Comparison of ENCODE assay signal across 8 mouse cellular contexts in the genomic region with DNA sequence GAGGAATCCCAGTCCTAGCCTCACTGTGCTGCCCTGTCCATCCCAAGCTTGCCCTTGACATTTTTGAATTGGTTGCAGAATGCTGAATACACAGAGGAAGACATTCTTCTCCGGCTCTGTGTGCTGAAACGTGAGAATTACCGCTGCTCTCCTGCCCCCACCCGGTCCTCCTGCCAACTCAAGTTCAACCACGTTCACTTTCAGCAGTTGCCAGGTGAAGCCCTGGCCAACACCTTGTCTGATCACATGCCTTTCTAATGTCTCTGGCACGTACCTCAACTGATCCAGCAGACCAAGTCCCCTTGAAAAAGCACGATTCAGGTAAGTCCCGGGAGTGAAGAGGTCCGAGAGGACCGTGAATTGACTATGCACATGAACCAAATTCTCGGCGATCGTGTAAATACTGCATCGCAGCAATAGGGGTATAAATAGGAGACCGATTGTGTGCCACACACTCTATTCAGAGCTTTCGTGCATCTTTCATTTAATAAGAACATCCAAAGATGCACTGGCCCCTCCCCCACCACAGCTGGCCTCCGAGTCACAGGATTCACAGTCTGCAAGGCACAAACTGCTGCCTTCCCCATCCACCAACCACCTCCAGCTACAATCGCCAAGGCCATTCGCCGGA. TPM values are rescaled to one million over a fixed set of nuclear protein-coding genes. Genes with fewer than 3 reads are reported as not detected.
DNase-seq lines count a peak whose midpoint lies in the region; ATAC-seq and TF ChIP-seq lines count a peak whose summit lies in the region.

No protein-coding gene starts in this region.

- ATAC-seq in midbrain, postnatal 0 days (ENCODE audit: low FRiP score): no peak

- H3K4me3 ChIP-seq in cortical plate, adult 2 months (ENCODE audit: insufficient read depth, low read length): peak overlapping the region; percentile 100
- peak overlapping the region; percentile 97 for H3K4me3 ChIP-seq in midbrain, postnatal 0 days (ENCODE audit: low read depth, low read length)

- H3K4me2 ChIP-seq in midbrain, postnatal 0 days (ENCODE audit: low read depth, low read length, poor library complexity, severe bottlenecking): peak overlapping the region; percentile 85

- H3K4me1 ChIP-seq in cortical plate, adult 2 months (ENCODE audit: control insufficient read depth, insufficient read depth, low read length): peaks cover 18% of the 10 kb centered on the region
- peaks cover 5% of the 10 kb centered on the region; the same call in 1 of the 2 replicates for H3K4me1 ChIP-seq in midbrain, postnatal 0 days (ENCODE audit: insufficient read depth, low read length)

- H3K36me3 ChIP-seq in midbrain, postnatal 0 days (ENCODE audit: insufficient read depth, low read length): no peaks in the 10 kb centered on the region

- TF ChIP-seq CTCF in cortical plate, adult 2 months (IDR thresholded peaks at IDR 0.05; ENCODE audit: extremely low read depth, insufficient read depth, low read length): no peak
- no peak for TF ChIP-seq CTCF in midbrain, postnatal 0 days (IDR thresholded peaks at IDR 0.05)

- 0 out of 2 replicates have a peak overlapping the region, but pooled peaks have one; percentile 5 for H3K9ac ChIP-seq in midbrain, postnatal 0 days (replicated peaks; ENCODE audit: low read length, poor library complexity, severe bottlenecking)

- intact Hi-C loops in gastrocnemius, postnatal 14 days (cut with DNase I; ENCODE audit: low total_unique reads): no loop called here

- peak; percentile 55 to 60 for DNase-seq in frontal cortex, postnatal 14 days (ENCODE audit: low spot score in 2 of 2)
- DNase-seq in frontal cortex, postnatal 25 days (ENCODE audit: low spot score in 2 of 2): no peak
- peak; percentile 89 for DNase-seq in A20 (ENCODE audit: low read depth, low spot score)
- DNase-seq in kidney, postnatal 10 days: peak; percentile 33
- DNase-seq in midbrain, postnatal 0 days (ENCODE audit: low spot score): peak; percentile 15
- no peak for DNase-seq in gastrocnemius, postnatal 14 days
- no peak for DNase-seq in gastrocnemius, postnatal 25 days

- no peaks in the 10 kb centered on the region for H3K27me3 ChIP-seq in midbrain, postnatal 0 days (ENCODE audit: insufficient read depth, low read length)

- H3K9me3 ChIP-seq in midbrain, postnatal 0 days (ENCODE audit: low read length): no peaks in the 10 kb centered on the region

- TF ChIP-seq POLR2A in cortical plate, adult 2 months (IDR thresholded peaks at IDR 0.05; ENCODE audit: extremely low read depth, insufficient read depth, low read length): no peak

- WGBS in midbrain, postnatal 0 days: 65% methylated on average over 20 of the region's 20 CpGs

- no peak overlapping the region for H3K27ac ChIP-seq in cortical plate, adult 2 months (ENCODE audit: insufficient read depth, low read length)
- no peak overlapping the region for H3K27ac ChIP-seq in midbrain, postnatal 0 days (ENCODE audit: low read depth, low read length)

RNA-seq across cellular contexts. Expression of gene Cyfip2, which starts 3.4 kb away (rescaled TPM):
- polyA plus RNA-seq in cortical plate, adult 2 months (2012; rRNA removed): 273 and 275 TPM in 2 replicates
- total RNA-seq in midbrain, postnatal 0 days (2014; rRNA removed): 133 and 141 TPM in 2 replicates
- 79.4 and 83.7 TPM in 2 replicates for polyA plus RNA-seq in midbrain, postnatal 0 days (2015; fragmentation: Nextera tagmentation; extraction: Ambion mirVana)
- total RNA-seq in gastrocnemius, postnatal 14 days (2021): under 1 TPM; 0.49 to 0.70 TPM
- total RNA-seq in gastrocnemius, postnatal 25 days (2021): under 1 TPM; 0.54 to 0.90 TPM

Comparison
In these comparisons a context has a peak if more than half of its experiments do, and no peak if none do; other contexts are left out.
1. DNase-seq: peak in frontal cortex, postnatal 14 days (2 of 2), A20 (single experiment), kidney, postnatal 10 days (single experiment) and midbrain, postnatal 0 days (single experiment); none in frontal cortex, postnatal 25 days (0 of 2), gastrocnemius, postnatal 14 days (single experiment) and gastrocnemius, postnatal 25 days (single experiment).
2. RNA of gene Cyfip2, which starts 3.4 kb away (total RNA-seq): 133 to 141 TPM in midbrain, postnatal 0 days; 0.54 to 0.90 TPM in gastrocnemius, postnatal 25 days and 0.49 to 0.70 TPM in gastrocnemius, postnatal 14 days; every median in the first group is over 10 times any median in the second.